Mouse (Mus musculus) right cerebral cortex, postnatal 25 days (tissue): ENCODE measurements around the gene Ntrk1.

Source experiments
- DNase-seq: peaks from one replicate; pipeline ENCODE4 v3.0.0; 2022

The Ntrk1 gene

DNA sequence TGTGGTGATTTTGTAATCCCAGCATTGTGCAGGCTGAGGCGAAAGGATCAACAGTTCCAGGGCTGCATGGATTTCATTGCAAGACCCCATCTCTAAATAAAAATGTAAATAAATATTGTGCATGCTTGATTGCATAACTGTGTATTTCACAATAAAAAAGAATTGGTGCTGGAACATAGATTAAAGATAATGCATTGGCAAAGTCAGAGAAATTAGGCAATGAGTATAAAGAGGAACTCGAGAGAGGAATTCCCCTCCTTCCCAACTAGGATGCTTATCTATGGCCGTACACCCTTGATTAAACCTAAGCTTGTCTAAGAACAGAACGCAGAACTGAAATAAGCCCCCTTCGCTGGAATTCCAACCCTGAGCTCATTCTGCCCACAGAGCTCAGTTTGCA is 9.8 kb downstream of the Ntrk1 start:
- no peak for DNase-seq

DNA sequence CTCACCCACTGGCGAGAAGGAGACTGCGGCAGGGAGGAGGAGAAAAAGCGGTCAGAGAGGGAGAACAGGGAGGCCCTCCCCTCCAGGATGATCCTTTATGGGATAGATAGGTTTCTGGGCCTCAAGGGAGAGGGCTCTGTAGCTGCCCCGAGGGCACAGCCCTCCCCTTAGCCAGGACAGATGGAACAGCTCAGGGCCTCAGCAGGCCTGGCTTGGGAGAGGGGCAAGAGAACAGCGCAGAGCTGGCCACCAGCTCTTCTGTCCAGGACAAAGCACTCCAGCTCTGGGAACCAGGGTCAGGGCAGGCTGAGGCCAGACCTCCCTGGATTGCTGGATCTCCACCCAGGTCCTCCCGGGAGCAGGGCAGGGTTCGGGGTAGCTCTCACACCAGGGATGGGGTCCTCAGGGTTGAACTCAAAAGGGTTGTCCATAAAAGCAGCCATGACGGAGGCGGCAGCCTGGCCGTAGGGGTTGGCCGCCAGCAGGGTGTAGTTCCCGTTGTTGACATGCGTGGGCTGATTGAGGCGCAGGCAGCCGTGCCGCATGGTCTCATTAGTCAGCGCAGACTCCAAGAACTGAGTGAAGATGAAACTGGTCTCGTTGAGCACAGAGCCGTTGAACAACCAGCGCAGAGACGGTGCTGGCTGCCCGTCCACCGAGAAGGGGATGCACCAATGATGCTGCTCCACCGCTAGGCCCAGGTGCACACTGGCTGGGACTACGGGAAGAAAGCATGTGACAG is 11.5 kb downstream of the Ntrk1 start:
- DNase-seq, result no peak

DNA sequence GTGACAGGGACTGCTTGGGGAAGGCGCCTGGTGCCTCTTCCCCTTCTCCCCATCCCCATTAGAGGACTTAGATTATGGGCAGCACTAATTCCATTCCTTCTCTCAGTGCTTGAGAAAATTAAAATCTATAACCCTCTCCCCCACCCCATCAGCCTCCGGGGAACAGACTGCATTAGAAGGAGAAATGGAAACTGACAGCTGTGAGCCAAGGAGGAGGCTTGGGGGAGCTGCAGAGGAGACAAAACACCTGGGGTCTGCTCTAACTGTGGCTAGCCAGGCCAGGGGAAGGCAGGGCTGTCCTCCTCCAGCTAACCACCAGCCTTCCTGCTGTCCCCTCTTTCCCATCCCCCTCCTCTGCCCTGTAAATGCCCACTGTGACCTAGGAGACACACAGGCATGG is 15.9 kb downstream of the Ntrk1 start:
- no peak for DNase-seq

DNA sequence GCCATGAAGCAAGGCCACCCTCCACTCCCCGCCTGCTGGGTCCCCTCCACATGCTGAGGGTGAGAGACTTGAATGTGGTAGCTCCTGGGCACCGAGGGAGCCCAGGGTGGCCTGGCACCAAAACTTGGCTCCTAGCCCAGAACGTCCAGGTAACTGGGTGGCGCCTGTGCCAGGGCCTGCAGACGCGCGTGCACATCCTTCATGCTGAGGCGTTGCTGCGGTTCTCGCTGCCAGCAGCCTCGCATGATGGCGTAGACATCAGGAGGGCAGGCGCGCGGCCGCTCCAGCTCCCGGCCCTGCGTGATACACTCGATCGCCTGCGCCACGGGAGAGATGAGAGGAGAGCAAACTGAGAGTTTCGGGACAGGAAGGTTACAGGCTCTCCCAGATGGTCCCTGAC is 16.7 kb downstream of the Ntrk1 start:
- DNase-seq, result no peak

DNA sequence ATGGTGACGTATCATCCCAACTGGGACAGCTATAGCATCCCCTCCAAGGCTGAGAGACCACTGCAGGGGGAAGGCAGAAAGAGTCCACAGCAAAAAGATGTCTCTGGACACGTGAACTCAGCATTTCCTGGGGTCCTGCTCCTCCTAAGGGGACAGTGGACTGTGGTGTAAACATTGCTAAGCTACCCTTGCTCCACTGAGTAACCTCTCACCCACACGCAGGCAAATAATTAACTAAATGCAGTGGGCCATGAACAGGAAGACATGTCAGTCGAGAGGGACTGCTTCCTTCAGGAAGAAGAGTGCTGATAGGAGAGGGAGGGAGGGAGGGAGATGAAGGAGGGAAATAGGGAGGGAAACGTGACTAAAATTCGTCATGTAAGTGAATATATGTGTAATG is 23.9 kb downstream of the Ntrk1 start:
- DNase-seq, result no peak

DNA sequence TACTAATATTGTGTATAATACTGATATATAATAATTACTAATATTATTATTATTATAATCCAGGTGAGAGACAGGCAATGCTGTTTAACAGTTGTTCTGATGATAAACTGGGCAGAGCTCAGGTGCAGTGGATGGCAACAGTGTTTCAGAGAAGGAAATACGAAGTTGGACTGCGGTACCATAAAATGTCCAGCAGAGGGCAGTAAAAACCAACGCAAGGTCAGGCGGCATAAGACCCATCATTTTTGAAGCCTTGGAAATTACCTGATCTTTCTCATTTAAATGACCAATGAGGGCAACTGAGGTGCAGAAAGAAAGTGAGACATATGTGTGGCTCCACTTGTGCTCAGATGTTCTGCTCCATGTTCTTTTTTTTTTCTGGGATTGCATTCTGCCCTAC is 24.7 kb downstream of the Ntrk1 start:
- DNase-seq, result no peak

- no peak for DNase-seq
Observed at GRCm38 (mm10) chr3:87769506-87769905, 25.5 kb downstream of the Ntrk1 start.

- DNase-seq, result peak; percentile 41
Observed at GRCm38 (mm10) chr3:87768844-87769243, 26.1 kb downstream of the Ntrk1 start.

DNA sequence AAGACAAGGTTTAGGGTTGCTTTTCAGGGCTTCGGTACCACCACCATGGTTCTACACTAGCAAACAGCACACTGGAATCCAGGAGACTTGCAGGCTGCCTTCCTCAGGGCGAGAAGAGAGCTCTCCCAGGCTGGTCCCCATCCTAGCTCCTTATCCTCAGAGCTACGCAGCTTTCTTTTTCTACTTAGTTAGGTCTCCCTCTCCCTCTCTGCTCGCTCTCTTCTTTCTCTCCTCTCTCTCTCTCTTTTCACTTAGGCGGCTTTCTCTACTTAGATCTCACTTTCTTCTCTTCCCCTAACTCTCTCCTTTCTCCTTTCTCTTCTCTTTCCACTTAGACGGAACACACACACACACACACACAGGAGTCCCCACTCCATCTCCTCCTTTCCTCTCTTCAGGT is 26.5 kb downstream of the Ntrk1 start:
- DNase-seq, result no peak

DNA sequence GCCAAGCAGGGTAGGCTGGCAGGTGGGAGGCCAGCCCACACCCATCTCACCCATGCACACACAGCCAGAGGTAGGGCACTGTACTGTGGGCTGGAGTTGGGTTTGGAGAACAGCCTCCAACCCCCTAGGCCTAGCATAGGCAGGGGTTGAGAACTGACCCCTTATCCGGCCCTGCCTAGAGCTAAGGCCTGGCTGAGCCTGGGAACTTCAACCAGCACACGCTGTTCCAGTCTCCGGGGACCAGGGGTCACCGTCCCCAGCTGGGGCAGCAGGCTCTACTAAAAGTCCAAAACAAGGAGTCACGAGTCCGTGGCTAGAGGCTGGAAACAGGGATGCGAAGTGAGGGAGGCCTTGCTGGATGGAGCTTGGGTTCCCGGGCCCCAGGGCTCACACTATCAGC is 27.2 kb downstream of the Ntrk1 start:
- DNase-seq, result no peak

DNA sequence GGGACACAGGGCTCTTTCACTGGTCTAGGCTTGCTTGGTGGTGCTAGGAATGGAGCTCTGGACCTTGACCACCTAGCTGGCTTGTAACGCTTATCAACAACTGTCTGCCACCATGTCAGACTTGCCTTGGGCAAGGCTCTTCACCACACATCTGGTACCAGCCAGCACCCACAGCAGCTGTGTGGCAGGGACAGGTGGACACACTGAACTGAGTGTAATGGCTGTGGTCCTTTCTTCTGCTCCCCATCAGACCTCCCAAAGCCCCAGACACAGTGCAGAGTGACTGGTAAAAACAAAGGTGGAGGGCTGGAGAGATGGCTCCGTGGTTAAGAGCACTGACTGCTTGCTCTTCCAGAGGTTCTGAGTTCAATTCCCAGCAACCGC is 28.7 kb downstream of the Ntrk1 start:
- no peak for DNase-seq

DNA sequence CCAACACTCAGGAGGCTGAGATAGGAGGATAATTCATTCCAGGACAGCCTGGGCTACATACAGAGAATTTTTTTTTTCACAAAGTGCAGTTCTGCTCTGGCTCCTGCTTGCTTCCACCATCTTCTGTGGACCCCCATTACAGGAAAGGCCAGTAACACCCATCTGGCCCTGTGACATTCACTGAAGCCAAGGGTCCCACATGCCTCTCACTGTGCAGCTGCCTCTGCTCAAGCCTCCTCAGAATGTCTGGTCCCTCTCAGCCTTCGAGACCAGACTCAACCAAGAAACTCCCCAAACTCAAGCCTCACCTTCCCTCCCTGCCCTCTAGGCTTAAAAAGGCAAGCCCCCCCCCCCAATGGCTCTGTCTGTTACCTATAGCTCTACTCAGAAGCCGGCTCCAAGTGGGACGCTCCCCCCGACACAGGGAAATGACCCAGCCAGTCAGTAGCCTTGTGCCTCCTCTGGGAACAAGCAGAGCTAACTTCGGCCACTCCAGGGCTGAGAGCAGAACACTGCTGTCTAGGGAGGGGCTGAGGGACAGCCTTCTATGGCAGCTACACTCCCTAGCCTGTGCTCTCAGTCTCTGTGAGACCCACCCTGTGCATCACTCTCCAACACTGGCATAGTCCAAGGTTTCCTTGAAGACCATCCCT is 29.2 kb downstream of the Ntrk1 start:
- no peak for DNase-seq

GRCm38 (mm10) chr3:87765091-87765490 is 29.9 kb downstream of the Ntrk1 start:
- DNase-seq, result no peak

- no peak for DNase-seq
Observed at GRCm38 (mm10) chr3:87764506-87764905, 30.5 kb downstream of the Ntrk1 start.

GRCm38 (mm10) chr3:87763683-87764289 is 31.2 kb downstream of the Ntrk1 start:
- peak; percentile 78 for DNase-seq

DNA sequence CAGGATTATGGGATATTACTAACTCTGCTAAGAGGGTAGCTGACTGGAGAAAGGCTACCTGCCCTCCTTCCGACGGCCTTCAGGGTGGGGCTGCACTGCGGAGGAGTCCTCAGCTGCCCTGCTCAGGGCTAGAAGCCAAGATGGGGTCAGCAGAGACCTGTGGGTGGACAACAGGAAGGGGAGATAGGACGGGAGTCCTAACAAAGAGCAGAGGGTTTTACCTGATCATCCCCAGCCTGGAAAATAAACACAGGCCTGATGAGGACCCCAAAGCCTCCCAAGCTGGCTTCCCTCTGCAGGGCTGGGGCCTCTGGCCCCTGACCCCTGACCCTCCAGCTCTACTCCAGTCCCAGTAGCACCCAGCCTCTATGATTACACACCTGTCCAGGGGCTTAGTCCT is 31.8 kb downstream of the Ntrk1 start:
- DNase-seq, result no peak

DNA sequence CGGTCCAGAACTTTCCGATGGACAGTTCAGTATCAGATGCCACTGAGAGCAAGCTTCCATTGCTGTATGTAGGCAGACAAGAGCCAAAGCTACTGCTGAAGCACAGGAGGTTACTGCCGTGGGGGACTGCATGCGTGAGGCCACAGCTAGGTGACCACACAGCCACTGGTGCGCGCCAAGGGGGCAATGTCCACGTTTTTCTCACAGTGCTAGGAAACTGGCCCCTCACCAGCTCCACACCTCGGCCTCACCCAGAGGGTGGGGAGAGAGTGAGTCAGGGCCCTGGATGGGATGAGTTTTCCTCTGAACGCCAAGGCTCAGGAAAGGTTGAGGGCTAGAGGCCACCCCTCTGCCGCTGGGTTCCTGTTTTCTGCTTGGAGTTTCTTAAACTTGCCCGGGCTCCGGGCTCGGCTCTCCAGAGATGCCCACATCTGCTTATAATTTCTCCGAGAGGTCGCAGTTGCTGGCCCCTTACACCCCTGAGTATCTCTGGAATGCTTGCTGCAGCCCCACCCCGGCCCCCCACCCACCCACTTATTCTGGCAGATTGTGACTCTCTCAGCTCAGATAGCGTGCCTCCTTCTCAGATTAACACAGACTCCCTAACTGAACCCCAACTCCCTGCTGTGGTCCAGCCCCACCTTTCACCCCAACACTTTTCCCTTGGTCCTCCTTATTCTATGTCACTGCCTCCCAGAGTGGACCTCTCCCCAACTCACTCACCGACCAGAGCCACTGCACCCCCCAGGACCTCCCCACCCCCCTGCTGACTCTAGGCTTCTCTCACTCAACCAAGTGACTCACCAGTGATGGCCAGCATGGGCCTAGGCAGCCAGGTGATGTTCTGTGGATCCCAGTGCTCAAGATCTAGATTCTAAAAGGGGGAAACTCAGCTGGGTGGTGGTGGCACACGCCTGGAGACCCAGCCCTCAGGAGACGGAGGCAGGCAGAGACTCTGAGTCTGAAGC is 33.3 kb downstream of the Ntrk1 start:
- DNase-seq, result no peak

DNA sequence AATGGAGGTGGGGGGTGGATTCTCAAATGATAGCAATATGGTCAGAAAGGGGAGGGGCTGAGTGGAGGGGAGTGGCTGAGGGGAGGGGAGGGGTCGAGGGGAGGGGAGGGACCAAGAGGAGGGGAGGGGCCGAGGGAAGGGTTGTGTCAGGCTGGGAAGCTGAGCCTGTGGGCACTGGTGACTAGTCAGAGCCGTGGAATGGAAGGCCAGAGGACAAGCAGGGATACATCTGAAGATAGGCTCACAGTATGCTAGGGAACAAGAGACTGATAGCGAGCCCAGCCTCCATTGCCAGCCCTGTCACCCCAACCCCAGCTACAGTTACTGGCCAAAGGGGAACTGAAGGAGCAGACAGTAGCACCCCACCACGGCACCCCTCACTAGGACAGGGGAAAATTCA is 36.3 kb downstream of the Ntrk1 start:
- no peak for DNase-seq

- no peak for DNase-seq
Observed at GRCm38 (mm10) chr3:87756488-87756887, 38.5 kb downstream of the Ntrk1 start.

- peak; percentile 87 for DNase-seq
Observed at GRCm38 (mm10) chr3:87755964-87756363, 39.0 kb downstream of the Ntrk1 start.

- no peak for DNase-seq
Observed at GRCm38 (mm10) chr3:87753829-87754228, 41.1 kb downstream of the Ntrk1 start.

DNA sequence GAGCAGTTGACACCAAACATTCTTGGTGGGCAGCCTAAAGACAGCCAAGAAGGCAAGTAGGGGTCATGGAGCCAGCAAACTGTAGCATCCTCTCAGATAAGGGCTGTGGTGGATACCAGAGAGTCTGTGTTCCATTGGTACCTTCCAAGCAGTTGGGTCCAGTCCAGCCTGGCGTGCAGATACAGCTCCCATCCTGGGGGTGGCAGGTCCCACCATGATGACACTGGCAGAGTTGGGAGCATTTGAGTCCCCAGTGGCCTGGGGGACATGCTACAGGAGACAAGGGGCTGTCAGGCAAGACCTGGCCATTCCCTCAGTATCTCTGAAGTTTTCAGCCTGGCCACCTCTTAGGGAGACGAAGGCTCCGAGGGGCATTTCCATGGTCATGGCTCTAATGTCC is 42.4 kb downstream of the Ntrk1 start:
- DNase-seq, result no peak

DNA sequence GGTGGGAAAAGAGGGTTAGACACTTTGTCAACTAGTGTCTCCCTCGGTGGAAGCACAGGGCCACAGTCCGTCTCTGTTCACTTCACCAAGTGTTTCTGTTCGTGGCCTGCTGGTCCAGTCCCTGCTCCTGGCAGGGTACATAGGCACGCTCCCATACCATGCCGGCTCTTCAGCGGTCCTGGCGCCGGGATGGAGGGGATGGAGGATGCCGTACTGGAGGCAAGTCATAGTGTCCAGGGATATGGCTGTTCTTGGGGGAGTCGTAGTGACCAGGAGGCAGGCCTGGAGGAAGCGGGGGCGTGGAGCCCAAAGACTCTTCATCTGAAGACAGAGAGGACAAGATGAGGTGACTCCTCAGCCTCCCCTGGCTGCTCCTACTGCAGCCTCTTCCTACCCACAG is 45.0 kb downstream of the Ntrk1 start:
- no peak for DNase-seq
